Mouse (Mus musculus) thymus, adult 2 months (tissue): ENCODE measurements around the gene Pdk1.

Source experiments
- CTCF ChIP-seq: fragments of 200-500 bp; IDR thresholded peaks from 2 replicates; pipeline ENCODE4 v1.5.1; 2012; ENCODE audit warnings: mild to moderate bottlenecking, control low read depth, low read length, moderate library complexity, borderline replicate concordance; ENCODE audit not compliant: control insufficient read depth, poor library complexity, insufficient read depth; ENCODE audit errors: extremely low read depth
- POLR2A ChIP-seq: fragments of 200-500 bp; IDR thresholded peaks from 2 replicates; pipeline ENCODE4 v1.6.1; 2012; ENCODE audit warnings: mild to moderate bottlenecking, low read length, control low read depth, moderate library complexity; ENCODE audit not compliant: control insufficient read depth, poor library complexity, insufficient read depth; ENCODE audit errors: extremely low read depth

DNA sequence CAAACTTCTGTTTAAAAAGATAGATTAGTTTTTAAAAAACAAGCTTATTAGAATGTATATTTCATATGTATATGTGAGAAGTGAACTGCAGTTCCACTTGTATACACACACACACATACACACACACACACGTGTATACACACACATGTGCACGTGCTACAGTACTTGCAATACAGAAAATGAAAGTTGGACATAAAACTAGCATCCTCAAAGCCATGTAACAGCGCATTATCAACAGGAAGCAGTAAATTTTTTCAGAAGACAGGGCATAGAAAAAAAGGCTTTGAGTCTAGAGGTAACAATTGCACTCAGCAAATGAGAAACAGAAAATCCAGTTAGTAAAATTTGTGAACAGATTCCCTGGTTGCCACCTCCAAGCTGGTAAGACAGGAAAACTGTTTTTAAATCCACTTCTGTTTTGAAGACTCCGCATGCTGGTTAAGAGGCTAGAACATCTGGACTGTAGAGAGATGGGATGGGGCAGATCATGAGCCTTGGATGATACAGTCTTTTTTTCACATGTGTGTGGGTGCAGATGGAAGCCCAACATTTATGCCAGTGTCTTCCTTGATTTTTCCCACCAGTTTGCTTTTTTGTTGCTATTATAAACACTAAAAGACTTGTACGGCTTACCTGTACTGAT is 9.4 kb upstream of the Pdk1 start:
- no peak for TF ChIP-seq CTCF
- no peak for TF ChIP-seq POLR2A
